Mouse (Mus musculus): ENCODE measurements around the gene Prkce.

Gene Prkce

DNA sequence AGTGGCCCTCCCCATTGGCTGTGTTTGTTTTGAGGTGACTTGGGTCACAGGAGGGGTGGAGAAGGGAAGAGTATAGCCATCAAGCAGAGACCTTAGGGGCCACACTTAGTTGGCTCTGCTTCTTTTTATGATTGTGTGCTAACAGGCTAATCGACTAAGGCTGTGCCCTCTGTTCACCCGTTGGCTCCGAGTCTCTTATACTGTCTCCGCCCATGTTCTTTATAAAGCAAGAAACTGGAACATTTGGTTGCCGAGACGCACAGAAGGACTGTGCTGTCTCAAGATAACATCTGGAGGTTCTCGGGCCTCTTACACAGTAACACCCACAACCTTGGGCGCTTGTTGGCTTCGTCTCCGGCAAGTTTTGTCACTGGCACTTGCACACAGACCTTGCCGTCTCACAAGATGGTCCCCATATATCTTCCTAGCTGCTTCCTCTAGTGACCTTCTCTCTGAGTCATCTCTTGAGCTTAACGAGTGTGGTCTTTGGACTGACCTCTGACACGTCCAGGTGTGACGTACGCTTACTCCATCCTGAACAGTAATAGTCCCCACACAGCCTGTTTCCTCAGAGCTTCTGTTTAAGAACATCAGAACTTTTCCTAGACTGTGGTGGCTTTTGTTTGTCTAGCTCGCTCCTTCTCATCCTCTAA is 406.1 kb downstream of the Prkce start:
- no peak for DNase-seq (ENCODE audit: low spot score)

GRCm38 (mm10) chr17:86580724-86581123 is 413.1 kb downstream of the Prkce start:
- no peak for DNase-seq (ENCODE audit: low spot score)

- peak; percentile 11 for DNase-seq (ENCODE audit: low spot score)
These were observed 414.8 kb downstream of the Prkce start for GRCm38 (mm10) chr17:86582341-86582740.

DNA sequence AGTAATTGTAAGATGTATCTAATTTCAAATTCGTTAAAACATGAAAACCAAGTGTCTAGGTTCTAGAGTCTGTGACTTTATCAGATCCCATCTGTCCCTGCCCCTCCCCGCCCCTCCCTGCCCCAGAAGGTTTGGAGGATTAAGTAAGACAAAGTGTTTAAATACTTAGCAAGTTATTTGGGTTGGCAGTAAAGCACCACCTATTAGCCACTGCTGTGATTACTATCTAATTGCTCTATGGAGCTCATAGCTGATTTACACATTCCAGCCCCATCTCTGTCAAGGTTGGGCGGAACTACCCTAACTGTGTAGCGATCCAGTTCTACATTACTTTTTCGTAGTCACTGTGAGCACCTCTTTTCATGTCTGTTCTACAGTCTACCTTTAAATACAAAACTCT is 418.9 kb downstream of the Prkce start:
- DNase-seq (ENCODE audit: low spot score), result no peak

GRCm38 (mm10) chr17:86588704-86589449 is 421.3 kb downstream of the Prkce start:
- no peak for DNase-seq (ENCODE audit: low spot score)

- no peak for DNase-seq (ENCODE audit: low spot score)
These were observed 422.1 kb downstream of the Prkce start for GRCm38 (mm10) chr17:86589681-86590080.

DNA sequence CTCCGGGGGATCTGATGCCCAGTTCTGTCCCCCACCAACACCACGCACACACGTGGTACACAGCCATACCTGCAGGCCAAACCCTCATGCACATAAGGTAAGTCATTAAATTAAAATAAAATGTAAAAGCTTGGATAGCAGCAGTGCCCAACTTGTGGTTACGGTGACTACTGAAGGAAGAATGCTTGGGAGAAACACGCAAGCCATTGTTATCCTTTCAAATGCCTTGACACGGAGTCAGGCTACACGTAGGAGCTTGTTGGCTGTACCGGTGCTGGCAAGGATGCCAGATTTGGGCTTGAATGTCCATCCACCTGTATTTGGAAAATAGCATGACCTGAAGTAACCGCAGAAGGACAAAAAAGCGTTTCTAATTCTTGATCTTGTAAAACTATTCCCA is 423.7 kb downstream of the Prkce start:
- no peak for DNase-seq (ENCODE audit: low spot score)

DNA sequence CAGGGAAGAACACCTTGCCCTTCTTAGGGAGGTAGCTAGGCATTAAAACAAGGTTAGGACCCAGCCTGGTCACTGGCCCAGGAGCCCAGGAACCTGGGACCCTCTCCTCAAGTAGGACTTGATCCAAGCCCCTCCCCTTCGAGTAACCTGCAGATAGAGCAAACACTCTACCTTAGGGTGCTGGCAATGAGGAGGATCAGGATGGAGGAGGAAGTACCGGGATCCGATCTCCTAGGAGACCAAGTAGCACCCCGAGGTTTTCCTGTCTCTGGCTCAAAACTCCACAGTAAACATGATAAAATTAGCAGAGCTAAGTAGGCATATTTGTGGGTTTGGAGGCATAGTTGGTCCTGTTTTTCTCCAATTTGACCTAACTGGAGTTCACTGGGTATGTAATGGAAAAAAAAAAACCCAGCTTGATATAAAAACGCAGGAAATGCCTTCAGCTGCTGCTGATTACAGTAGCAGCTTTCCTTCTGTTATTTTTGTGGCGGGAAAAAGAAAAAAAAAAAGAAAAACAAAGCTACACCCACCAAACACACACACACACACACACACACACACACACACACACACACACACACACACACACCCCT is 425.5 kb downstream of the Prkce start:
- no peak for DNase-seq (ENCODE audit: low spot score)

DNA sequence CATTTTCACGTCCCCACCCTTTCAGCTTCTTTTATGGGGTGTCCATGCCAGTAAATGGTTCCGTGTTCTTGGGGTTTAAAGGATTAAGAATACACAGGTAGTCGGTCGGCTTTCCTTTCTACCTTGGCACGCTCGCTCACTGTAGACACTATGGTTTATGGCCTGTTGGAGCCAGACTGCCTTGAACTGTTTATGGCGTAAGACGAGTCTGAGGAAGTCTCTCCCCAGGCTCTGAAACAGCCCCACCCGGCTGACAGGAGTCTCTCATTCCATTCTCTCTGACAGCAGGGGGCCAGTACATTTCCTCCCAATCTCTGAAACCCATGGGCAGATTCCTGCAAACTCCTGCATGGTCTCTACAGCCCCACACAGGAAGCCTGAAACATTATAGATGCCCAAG is 427.9 kb downstream of the Prkce start:
- DNase-seq (ENCODE audit: low spot score), result no peak

DNA sequence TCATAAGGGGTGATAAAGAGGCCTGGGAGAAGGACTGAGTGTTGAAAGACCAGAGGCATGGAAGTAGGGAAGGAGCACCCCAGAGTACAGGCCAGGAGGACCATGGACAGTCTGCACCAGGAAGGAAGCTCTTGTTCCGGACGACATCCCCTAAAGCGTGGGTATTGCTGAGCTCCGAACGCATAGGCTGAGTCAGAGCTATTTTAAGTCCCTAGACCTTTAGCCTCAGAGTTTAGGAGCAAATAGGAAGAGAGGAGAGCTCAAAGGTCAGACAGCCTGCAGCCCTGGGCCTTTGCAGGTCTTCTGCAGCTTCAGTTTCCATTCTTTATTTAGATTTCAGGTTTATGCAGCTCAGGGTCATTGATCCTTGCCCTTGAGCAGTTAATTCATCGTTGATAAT is 433.5 kb downstream of the Prkce start:
- DNase-seq (ENCODE audit: low spot score), result no peak

DNA sequence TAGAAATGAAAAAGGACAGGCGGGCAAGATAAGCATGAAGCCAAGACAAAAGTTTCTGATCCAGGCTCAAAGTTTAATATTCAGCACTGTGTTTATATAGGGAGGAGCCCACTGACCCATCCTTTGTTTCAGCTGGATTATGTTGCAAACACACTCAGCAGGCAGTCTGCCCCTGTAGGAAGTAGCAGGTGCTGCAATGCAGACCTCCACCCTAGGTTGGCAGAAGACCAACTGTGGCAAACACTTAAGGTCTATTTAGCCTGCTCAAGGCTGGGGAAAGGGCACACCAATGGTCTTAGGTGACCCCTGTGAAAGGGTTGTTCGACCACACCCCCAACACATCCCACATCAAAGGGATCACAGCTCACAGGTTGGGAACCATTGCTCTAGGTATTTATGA is 434.3 kb downstream of the Prkce start:
- DNase-seq (ENCODE audit: low spot score), result no peak

- DNase-seq (ENCODE audit: low spot score), result no peak
These were observed 436.4 kb downstream of the Prkce start for GRCm38 (mm10) chr17:86603848-86604444.

- DNase-seq (ENCODE audit: low spot score), result no peak
These were observed 440.4 kb downstream of the Prkce start for GRCm38 (mm10) chr17:86607981-86608380.

GRCm38 (mm10) chr17:86610271-86610969 is 442.8 kb downstream of the Prkce start:
- DNase-seq (ENCODE audit: low spot score), result no peak

GRCm38 (mm10) chr17:86611772-86612171 is 444.2 kb downstream of the Prkce start:
- DNase-seq (ENCODE audit: low spot score), result no peak

DNA sequence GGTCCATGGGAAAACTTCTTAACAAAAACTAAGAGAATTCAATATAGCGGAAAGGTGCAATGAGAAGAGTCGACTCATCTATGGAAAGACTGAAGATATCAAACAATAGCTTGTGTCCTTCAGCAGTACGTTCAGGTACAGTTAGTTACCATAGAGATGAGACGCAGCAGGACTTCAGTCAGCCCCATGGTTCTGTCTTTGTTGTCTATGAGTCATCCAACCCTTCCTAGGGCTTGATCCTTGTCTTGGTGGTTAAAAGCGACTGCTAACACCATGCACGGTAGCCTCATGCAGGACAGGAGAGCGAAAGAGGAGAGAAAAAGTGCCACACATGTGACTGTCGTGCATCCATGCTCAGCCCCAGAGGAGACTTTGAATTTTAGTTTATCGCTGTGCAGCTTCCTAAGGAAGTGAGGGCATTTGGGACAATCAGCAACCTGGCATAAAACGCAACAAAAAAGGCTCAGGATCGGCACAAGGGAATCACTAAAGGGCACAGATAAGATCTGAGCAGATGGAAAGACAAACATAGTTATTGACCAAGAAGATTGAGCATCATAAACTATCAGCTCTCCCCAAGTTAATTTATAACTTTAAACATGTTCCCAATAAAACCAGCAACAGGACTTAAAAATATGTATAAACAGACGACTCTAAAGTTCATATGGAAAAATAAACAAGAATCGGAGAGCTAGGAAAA is 448.2 kb downstream of the Prkce start:
- no peak for DNase-seq (ENCODE audit: low spot score)

DNA sequence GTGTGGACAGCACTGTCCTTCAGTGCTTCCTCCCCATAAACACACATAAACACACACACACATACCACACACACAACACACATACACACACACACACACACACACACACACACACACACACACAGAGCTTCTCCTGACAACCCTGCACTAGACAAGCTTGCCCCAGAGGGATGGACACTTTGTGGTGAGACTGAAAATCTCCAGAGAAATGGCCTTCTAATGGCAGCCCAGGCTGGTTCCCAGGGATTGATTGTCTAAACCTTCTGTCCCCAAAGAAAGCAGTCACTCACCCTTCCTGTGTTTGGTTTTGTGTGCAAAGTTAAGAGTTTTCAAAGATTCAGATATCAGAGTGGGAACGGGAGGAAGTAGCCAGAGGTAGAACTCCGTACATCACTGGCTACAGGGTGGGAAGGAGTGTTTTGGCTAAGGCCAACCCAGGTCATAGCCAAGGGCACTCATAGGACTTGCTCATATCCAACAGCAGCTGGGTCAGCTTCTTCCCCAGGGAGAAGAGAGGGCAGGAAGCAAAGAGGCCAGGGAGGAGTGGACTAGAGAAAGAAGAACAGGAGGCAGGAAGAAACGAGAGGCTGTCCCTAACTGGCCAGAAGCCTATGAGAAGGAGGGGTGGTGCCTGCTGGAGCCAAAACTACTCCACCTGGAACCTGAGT is 450.1 kb downstream of the Prkce start:
- no peak for DNase-seq (ENCODE audit: low spot score)

GRCm38 (mm10) chr17:86618431-86618861 is 450.9 kb downstream of the Prkce start:
- DNase-seq (ENCODE audit: low spot score), result no peak

DNA sequence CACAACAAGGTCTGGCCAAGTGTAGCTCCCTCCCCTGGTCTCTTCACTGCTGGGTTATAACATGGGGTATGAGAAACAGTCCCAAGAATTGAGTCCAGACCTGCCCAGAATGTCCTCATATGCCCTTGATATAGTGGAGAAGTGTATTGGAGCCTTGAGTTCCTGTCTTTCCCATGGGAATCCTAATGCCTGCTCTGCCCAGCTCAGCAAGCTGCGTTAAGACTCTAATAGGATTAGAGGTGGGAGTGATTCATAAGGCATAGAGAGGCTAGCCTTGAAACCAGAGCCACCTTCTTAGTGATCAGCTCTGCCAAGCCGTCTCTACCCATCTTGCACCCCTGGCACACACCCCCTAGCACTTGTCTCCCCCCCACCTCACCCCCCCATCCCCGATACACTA is 455.3 kb downstream of the Prkce start:
- DNase-seq (ENCODE audit: low spot score), result no peak

DNA sequence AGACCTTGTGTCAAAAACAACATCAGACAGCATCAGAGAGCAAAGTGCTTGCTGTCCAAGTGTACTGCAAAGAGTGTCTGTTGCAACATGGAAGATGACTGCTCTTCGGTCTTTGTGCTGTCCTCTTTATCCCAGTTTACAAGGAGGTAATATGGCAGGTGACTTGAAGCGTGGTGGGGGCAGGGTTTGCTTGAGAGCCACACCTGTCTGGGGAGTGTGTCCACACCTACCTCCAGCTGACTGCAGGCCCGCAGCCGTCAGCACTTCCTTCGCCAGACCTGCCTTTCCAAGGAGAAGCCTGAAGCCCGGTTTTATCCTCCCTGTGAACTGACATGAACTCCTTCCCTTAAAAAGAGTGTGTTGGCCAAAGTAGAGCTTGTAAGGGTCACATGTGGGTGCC is 458.9 kb downstream of the Prkce start:
- no peak for DNase-seq (ENCODE audit: low spot score)

DNA sequence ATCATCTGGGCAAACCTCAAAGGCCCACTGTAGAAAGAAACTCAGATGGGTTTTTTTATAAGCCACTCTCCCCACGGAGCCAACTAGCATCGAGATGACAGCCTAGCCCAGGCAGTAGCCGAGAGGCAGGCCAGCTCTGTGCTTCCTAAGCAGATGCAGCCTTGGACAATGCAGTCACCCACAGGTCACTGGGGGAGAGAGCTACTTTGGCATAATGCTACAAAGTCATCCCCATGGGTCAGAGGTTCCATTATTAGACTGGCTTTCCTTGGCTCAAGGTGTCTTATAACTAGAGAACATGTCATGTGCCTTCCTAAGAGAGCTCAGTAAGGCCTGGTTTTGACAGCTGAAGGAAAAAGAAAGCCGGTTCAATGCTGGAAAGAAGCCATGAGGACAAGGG is 465.5 kb downstream of the Prkce start:
- no peak for DNase-seq (ENCODE audit: low spot score)

All from urinary bladder, postnatal 25 days (tissue).